Mouse (Mus musculus) gastrocnemius, postnatal 36 days (tissue): ENCODE results near the gene Wdr45b. TPM values are rescaled to one million over a fixed set of nuclear protein-coding genes. Genes with fewer than 3 reads are reported as not detected.
"Not testable (repeated sequence)": the region's sequence is repeated elsewhere in the genome, so short reads cannot be mapped to it uniquely, and the experiment has no call there.

ENCODE experiments used
- DNase-seq, 2 experiments: peaks; one replicate each; pipeline ENCODE4 v3.0.0; 2022
- intact Hi-C: fragments of 180-260 bp; cut with DNase I; formaldehyde crosslinking; loops from one replicate; pipeline ENCODE4 v1.15.1; 2025
- long read RNA-seq, 2 experiments: library from polyadenylated mRNA; stranded (forward); transcript quantifications; one replicate each; pipeline ENCODE4 v2.0.0; 2021
- total RNA-seq, 2 experiments: library from RNA; stranded (reverse); gene quantifications; 2 replicates each; pipeline ENCODE4 v1.2.3; 2021

The Wdr45b gene
- 10 to 100 TPM; 16.5 to 17.9 TPM for total RNA-seq
- long read RNA-seq, experiment 1, transcript Wdr45b-201 (10 exons, 2,321 nt), result major isoform, 18 of 24 reads
- long read RNA-seq, experiment 1, partial matches to known transcripts, result 1 of 24 reads
- long read RNA-seq, experiment 1, other reads (novel, unspliced or antisense), result 5 of 24 reads
- long read RNA-seq, experiment 2, transcript Wdr45b-201 (10 exons, 2,321 nt), result major isoform, 27 of 32 reads
- long read RNA-seq, experiment 2, partial matches to known transcripts, result 2 of 32 reads
- long read RNA-seq, experiment 2, other reads (novel, unspliced or antisense), result 3 of 32 reads

- peak; percentile 93 to 98 for DNase-seq
- intact Hi-C loops, result loop anchor here (5.0 kb wide), 2 partner anchors 63 to 117 kb away; partner anchors contain the start of gene Narf
Measured at GRCm38 (mm10) chr11:121354091-121354707, at the start of gene Wdr45b. Gene Wdr45b (minus strand): TSS chr11:121354445.

DNA sequence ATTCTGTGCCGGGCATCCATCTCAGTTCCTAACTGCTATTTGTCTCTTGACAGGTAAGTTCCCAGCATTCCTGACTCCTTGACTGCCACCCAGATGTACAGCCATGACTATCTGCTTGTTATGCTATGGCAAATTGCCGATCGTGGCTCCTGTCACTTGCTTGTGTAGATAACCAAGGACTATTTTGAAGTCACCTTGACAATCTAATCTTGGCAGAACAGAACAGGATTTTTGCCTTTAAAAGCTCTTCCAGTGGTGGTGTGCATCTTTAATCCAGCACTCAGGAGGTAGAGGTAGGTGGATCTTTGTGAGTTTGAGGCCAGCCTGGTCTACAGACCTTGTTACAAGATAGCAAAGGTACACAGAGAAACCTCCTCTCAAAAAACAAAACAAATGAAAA, 38.2 kb upstream of the Wdr45b start:
- intact Hi-C loops, result no loop called here
- no peak for DNase-seq

DNA sequence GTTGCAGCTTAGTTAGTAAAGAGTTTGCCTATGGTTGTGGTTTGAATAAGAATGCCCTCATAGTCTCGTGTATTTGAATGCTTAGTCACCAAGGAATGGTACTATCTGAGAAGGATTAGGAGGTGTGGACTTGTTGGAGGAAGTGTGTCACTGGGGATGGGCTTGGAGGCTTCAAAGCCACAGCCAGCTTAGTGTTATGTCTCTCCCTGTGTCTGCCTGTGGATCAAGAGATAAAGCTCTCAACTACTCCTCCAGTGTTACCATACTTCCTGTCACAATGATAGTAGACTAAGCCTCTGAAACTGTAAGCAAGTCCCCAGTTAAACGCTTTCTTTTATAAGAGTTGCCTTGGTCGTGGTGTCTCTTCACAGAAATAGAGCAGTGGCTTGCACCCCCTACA, 36.5 kb upstream of the Wdr45b start:
- intact Hi-C loops, result no loop called here

GRCm38 (mm10) chr11:121388554-121388945, 34.3 kb upstream of the Wdr45b start:
- DNase-seq, result no peak
- intact Hi-C loops, result loop anchor here (5.0 kb wide), 1 partner anchor 34 kb away; the partner anchor contains the start of gene Fn3krp

More for the DNA sequence above, 36.5 kb upstream of the Wdr45b start:
- no peak for DNase-seq

GRCm38 (mm10) chr11:121387750-121388553, 33.7 kb upstream of the Wdr45b start, which contains the start of gene Rab40b:
Gene Rab40b (minus strand): TSS chr11:121388251.
- DNase-seq, result peak; percentile 80 to 92
- intact Hi-C loops, result loop anchor here (5.0 kb wide), 1 partner anchor 34 kb away; the partner anchor contains the start of gene Fn3krp

GRCm38 (mm10) chr11:121380294-121380693, 26.0 kb upstream of the Wdr45b start:
- no peak for DNase-seq
- intact Hi-C loops, result no loop called here

DNA sequence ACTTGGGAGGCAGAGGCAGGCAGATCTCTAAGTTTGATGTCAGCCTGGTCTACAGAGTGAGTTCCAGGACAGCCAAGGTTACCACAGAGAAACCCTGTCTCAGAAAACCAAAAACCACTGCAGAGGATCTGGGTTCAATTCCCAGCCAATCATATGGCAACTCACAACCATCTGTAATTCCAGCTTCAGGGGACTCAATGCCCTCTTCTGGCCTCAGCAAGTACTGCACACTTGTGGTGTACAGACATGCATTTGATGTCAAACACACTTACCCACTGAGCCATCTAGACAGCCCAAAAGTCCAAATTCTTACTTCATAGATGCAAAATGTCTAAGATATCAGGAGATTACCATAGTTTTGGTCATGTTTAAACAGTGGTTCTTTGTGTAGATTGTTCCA, 24.4 kb upstream of the Wdr45b start:
- no peak for DNase-seq
- intact Hi-C loops, result no loop called here

- intact Hi-C loops, result no loop called here
Measured at GRCm38 (mm10) chr11:121373305-121373704, 19.1 kb upstream of the Wdr45b start.

DNA sequence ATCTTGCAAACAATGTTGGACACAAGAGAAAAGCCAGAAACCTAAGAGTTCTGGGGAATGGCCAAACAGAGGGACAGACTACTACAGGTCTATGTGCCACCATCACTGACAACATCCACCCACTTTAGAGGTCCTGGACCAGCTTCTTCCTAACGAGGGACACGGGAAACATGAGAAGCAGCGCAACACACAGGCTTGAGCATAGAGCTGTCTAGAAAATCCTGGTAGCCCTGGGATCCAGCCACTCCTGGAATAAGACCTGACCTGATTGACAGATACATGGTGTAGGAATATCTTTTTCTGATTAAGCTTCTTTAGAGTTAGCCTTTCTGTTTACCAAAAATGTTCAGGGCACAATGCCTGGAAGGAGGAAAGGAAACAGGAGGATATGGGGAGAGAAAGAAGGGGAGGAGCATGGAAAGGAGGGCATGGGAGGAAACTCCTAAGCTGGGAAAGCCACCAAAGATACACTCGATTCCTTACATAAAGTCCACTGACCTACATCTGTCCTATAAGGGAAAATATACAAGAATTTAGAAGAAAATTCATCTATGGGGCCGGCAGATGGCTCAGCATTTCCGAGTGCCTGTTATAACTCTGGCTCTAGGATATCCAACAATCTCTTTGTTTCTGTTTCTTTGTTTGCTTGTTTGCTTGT, 16.2 kb upstream of the Wdr45b start:
- intact Hi-C loops, result no loop called here
- DNase-seq, result no peak

More at GRCm38 (mm10) chr11:121373305-121373704, 19.1 kb upstream of the Wdr45b start:
- DNase-seq, result no peak

- intact Hi-C loops, result no loop called here
- no peak for DNase-seq
Measured at GRCm38 (mm10) chr11:121369622-121370021, 15.4 kb upstream of the Wdr45b start.

- DNase-seq, result no peak
Measured at GRCm38 (mm10) chr11:121368731-121369130, 14.5 kb upstream of the Wdr45b start.

GRCm38 (mm10) chr11:121367170-121367707, 13.0 kb upstream of the Wdr45b start:
- intact Hi-C loops, result no loop called here
- DNase-seq, result no peak

More at GRCm38 (mm10) chr11:121368731-121369130, 14.5 kb upstream of the Wdr45b start:
- intact Hi-C loops, result no loop called here

- intact Hi-C loops, result no loop called here
- DNase-seq, result peak in 1 of 2 experiments; percentile 19
Measured at GRCm38 (mm10) chr11:121362212-121362611, 8.0 kb upstream of the Wdr45b start.

DNA sequence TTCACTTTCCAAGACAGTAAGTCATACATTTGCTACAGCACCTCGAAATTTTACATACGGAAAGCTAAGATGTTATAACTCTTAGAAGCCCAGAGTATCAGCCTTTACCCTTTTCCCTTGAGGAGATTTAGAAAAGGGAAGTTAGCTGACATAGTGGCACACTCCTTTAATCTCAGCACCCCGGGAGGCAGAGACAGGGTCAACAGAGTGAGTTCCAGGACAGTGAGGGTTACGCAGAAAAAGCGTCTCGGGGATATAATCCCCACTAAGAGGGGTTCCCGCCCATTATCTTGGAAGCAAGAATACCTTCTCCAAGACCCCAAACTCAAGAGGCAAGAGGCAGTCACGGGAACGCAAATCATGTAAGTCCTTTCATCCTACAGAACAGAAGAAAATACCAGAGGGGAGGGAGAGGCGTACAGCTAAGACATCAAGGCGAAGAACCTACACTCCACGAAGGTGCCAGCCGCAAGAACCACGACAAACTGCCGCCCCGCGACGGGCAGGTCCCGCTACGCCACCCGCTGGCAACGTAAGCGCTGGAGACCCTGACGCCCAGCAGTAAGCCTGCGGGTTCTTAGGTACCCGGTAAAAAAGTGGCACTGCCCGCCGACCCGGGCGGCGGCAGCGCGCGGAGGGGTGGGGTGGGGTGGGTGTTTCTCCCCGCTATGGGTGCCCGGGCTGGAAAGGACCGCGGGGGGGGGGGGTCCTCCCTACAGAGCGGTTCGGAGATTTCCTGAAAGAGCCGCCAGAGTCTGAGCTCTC, 737 bp downstream of the Wdr45b start:
- peak in 1 of 2 experiments; percentile 31 for DNase-seq
- intact Hi-C loops, result loop anchor here (5.0 kb wide), 2 partner anchors 64 to 116 kb away; partner anchors contain the start of gene Narf

GRCm38 (mm10) chr11:121348727-121349126, 5.5 kb downstream of the Wdr45b start:
- DNase-seq, intact Hi-C loops: not testable (repeated sequence)

DNA sequence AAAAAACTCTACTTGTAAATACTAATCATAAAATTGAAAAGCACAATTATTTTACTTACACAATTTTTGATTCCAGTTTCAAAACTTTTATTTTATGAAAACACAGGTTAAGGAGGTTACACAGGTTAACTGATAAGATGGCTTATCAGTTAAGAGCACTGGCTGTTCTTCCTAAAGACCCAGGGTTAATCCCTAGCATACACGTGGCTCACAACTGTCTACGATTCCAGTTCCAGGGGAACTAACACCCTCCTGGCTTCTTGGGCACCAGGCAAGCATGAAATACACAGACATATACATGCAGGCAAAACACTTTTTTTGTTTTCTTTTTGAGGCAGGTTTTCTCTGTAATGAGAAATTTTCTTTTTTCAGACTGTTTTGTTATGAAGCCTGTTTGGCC, 6.1 kb downstream of the Wdr45b start:
- no peak for DNase-seq
- intact Hi-C loops, result no loop called here

DNA sequence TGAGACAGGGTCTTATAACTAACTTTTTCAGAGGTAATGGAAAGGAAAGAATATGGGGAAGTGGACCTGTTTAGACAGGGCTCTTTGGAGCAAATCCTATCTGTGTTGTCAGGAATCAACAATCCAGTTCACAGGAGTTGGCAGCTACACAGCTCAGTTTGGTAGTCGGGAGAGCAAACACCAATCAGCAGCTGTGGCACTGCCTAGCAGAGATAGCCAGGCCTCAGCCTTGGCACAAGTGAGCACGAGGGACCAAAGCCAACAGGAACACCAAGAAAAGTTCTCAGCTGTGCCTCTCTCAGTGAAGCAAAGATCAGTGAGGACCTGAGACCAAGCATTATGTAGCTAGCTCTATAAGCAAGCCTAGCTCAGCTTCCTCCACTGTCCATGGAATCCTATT, 7.2 kb downstream of the Wdr45b start:
- DNase-seq, result peak in 1 of 2 experiments; percentile 18
- intact Hi-C loops, result no loop called here

- DNase-seq, intact Hi-C loops: not testable (repeated sequence)
Measured at GRCm38 (mm10) chr11:121342423-121342822, 11.8 kb downstream of the Wdr45b start.

DNA sequence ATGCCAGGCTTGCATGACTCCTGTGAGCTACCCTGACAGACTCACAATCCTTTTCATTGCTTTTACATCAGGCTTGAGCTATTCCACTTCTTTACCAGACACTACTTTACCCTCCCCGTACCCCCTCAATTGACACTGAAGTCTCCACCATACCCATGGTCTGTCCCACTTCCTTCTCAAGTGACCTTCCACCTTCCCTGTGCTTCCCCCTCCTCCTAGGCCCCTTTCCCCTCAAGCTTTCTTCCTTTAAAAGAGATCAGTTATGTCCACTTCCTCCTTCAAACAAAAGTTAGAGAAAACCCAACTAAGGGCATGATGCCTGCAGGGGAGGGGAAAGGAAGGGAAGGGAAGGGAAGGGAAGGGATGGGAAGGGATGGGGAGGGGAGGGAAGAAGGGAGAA, 14.0 kb downstream of the Wdr45b start:
- no peak for DNase-seq
- intact Hi-C loops, result no loop called here
